Mouse (Mus musculus): ENCODE data around the gene Neu2. TPM values are rescaled to one million over a fixed set of nuclear protein-coding genes. Genes with fewer than 3 reads are reported as not detected.

The Neu2 gene
- polyA plus RNA-seq, 1 experiment from 2014 or later: 0.13 TPM

DNA sequence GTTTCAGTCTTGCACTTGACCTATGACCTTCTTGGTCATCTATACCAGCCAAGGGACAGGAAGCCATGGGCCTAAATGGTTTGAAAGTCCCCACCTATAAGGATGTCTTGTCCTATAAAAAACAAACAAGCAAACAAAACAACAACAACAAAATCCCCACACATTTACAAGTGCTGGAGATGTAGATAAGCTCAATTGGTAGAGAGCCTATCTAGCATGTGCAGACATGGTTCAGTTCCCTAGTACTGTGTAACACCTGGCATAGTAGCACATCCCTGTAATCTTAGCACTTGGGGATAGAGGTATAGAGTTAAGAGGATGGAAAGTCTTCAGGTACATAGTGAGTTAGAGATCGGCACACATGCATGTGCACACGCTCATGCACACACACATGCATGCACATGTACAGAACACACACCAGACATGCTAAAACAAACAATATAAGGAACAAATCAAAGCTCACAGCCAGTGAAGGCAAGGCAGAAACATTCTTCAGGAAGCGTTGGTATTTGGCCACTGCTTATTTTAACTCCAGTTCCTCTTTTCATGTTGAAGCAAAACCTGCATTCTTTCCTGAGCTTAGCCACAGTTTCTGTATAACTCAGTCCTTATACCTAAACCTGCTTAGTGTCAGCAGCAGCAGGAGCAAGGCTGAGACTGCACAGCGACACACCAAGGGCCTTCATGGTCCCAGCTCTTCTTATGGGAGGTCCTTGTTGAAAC is 128.3 kb downstream of the Neu2 start:
- H3K4me1 ChIP-seq (ENCODE audit: control insufficient read depth, insufficient read depth, low read length): no peaks in the 10 kb centered on the region
- H3K36me3 ChIP-seq (ENCODE audit: control insufficient read depth, insufficient read depth, low read length): no peaks in the 10 kb centered on the region
- no peak overlapping the region for H3K27ac ChIP-seq (replicated peaks; ENCODE audit: low read depth, low read length)
- no peak overlapping the region for H3K4me2 ChIP-seq (ENCODE audit: low read length)
- no peaks in the 10 kb centered on the region for H3K9me3 ChIP-seq (ENCODE audit: control insufficient read depth, low read length)
- WGBS: 91% methylated on average over 4 of the region's 4 CpGs
- no peak overlapping the region for H3K4me3 ChIP-seq (replicated peaks; ENCODE audit: low read depth, low read length)
- DNase-seq (no peak), ATAC-seq (ENCODE audit: low FRiP score, low TSS enrichment) (no peak)
- no peaks in the 10 kb centered on the region for H3K27me3 ChIP-seq (ENCODE audit: control insufficient read depth, insufficient read depth, low read length)
- no peak overlapping the region for H3K9ac ChIP-seq (replicated peaks; ENCODE audit: low read length)

DNA sequence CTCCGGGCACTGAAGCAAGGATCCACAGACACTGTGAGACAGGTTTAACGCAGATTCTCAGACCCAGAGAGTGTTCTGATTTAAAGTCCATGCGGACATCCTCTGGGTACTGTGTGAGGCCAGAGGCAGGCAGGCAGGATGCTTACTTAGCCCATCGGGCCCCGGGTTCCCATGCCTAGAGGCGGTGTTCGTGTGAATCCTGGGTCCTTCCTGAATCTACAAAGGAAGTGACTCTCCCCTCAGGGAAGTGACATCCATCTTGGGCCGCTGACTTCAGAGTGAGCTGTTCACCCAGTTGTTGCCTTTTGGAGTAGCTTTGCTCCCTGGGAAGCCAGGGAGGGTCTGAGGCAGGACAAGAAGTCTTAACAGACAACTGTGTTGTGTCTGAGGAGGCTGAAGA is 130.0 kb downstream of the Neu2 start:
- ATAC-seq (ENCODE audit: low FRiP score, low TSS enrichment) (no peak), DNase-seq (no peak)
- Histone ChIP-seq H3K27me3 (ENCODE audit: control insufficient read depth, insufficient read depth, low read length) (no peaks in the 10 kb centered on the region), H3K4me2 (ENCODE audit: low read length) (no peak overlapping the region), H3K4me3 (replicated peaks; ENCODE audit: low read depth, low read length) (no peak overlapping the region), H3K9me3 (ENCODE audit: control insufficient read depth, low read length) (no peaks in the 10 kb centered on the region), H3K36me3 (ENCODE audit: control insufficient read depth, insufficient read depth, low read length) (no peaks in the 10 kb centered on the region), H3K4me1 (ENCODE audit: control insufficient read depth, insufficient read depth, low read length) (no peaks in the 10 kb centered on the region), H3K27ac (replicated peaks; ENCODE audit: low read depth, low read length) (0 out of 2 replicates have a peak overlapping the region, but pooled peaks have one; percentile 1), H3K9ac (replicated peaks; ENCODE audit: low read length) (no peak overlapping the region)
- WGBS: 94% methylated on average over 8 of the region's 8 CpGs

- WGBS: 82% methylated on average over 17 of the region's 17 CpGs
- H3K27me3 ChIP-seq (ENCODE audit: control insufficient read depth, insufficient read depth, low read length): no peaks in the 10 kb centered on the region
- 0 out of 2 replicates have a peak overlapping the region, but pooled peaks have one; percentile 1 for H3K27ac ChIP-seq (replicated peaks; ENCODE audit: low read depth, low read length)
- H3K4me2 ChIP-seq (ENCODE audit: low read length): no peak overlapping the region
- DNase-seq (no peak), ATAC-seq (ENCODE audit: low FRiP score, low TSS enrichment) (no peak)
- no peaks in the 10 kb centered on the region for H3K36me3 ChIP-seq (ENCODE audit: control insufficient read depth, insufficient read depth, low read length)
- H3K4me3 ChIP-seq (replicated peaks; ENCODE audit: low read depth, low read length): no peak overlapping the region
- H3K9ac ChIP-seq (replicated peaks; ENCODE audit: low read length): no peak overlapping the region
- H3K9me3 ChIP-seq (ENCODE audit: control insufficient read depth, low read length): no peaks in the 10 kb centered on the region
- H3K4me1 ChIP-seq (ENCODE audit: control insufficient read depth, insufficient read depth, low read length): no peaks in the 10 kb centered on the region
Observed at GRCm38 (mm10) chr1:87640165-87640661, 130.5 kb downstream of the Neu2 start.

- Histone ChIP-seq H3K4me2 (ENCODE audit: low read length) (no peak overlapping the region), H3K27me3 (ENCODE audit: control insufficient read depth, insufficient read depth, low read length) (no peaks in the 10 kb centered on the region), H3K4me3 (replicated peaks; ENCODE audit: low read depth, low read length) (no peak overlapping the region), H3K27ac (replicated peaks; ENCODE audit: low read depth, low read length) (no peak overlapping the region), H3K36me3 (ENCODE audit: control insufficient read depth, insufficient read depth, low read length) (no peaks in the 10 kb centered on the region), H3K9me3 (ENCODE audit: control insufficient read depth, low read length) (no peaks in the 10 kb centered on the region), H3K4me1 (ENCODE audit: control insufficient read depth, insufficient read depth, low read length) (no peaks in the 10 kb centered on the region), H3K9ac (replicated peaks; ENCODE audit: low read length) (no peak overlapping the region)
- WGBS: 90% methylated on average over 7 of the region's 7 CpGs
- no peak for ATAC-seq (ENCODE audit: low FRiP score, low TSS enrichment)
- DNase-seq: no peak
Observed at GRCm38 (mm10) chr1:87643016-87643415, 133.3 kb downstream of the Neu2 start.

- WGBS: 78% methylated on average over 7 of the region's 7 CpGs
- H3K27me3 ChIP-seq (ENCODE audit: control insufficient read depth, insufficient read depth, low read length): no peaks in the 10 kb centered on the region
- H3K27ac ChIP-seq (replicated peaks; ENCODE audit: low read depth, low read length): no peak overlapping the region
- no peak overlapping the region for H3K9ac ChIP-seq (replicated peaks; ENCODE audit: low read length)
- ATAC-seq (ENCODE audit: low FRiP score, low TSS enrichment): no peak
- no peaks in the 10 kb centered on the region for H3K9me3 ChIP-seq (ENCODE audit: control insufficient read depth, low read length)
- H3K4me2 ChIP-seq (ENCODE audit: low read length): no peak overlapping the region
- peak; percentile 19 for DNase-seq
- no peak overlapping the region for H3K4me3 ChIP-seq (replicated peaks; ENCODE audit: low read depth, low read length)
- H3K36me3 ChIP-seq (ENCODE audit: control insufficient read depth, insufficient read depth, low read length): no peaks in the 10 kb centered on the region
- H3K4me1 ChIP-seq (ENCODE audit: control insufficient read depth, insufficient read depth, low read length): no peaks in the 10 kb centered on the region
Observed at GRCm38 (mm10) chr1:87645041-87645440, 135.4 kb downstream of the Neu2 start.

- H3K4me1 ChIP-seq (ENCODE audit: control insufficient read depth, insufficient read depth, low read length): no peaks in the 10 kb centered on the region
- no peak for ATAC-seq (ENCODE audit: low FRiP score, low TSS enrichment)
- no peak overlapping the region for H3K27ac ChIP-seq (replicated peaks; ENCODE audit: low read depth, low read length)
- DNase-seq: no peak
- no peak overlapping the region for H3K9ac ChIP-seq (replicated peaks; ENCODE audit: low read length)
- H3K9me3 ChIP-seq (ENCODE audit: control insufficient read depth, low read length): no peaks in the 10 kb centered on the region
- 83% methylated on average over 6 of the region's 6 CpGs for WGBS
- no peaks in the 10 kb centered on the region for H3K36me3 ChIP-seq (ENCODE audit: control insufficient read depth, insufficient read depth, low read length)
- no peaks in the 10 kb centered on the region for H3K27me3 ChIP-seq (ENCODE audit: control insufficient read depth, insufficient read depth, low read length)
- H3K4me3 ChIP-seq (replicated peaks; ENCODE audit: low read depth, low read length): no peak overlapping the region
- no peak overlapping the region for H3K4me2 ChIP-seq (ENCODE audit: low read length)
Observed at GRCm38 (mm10) chr1:87645748-87646147, 136.1 kb downstream of the Neu2 start.

Other genes starting within 250 kb of the Neu2 start
- 1.8 and 1.9 TPM in 2 replicates for gene Efhd1, start 245.5 kb upstream of the Neu2 start, polyA plus RNA-seq (2014; fragmentation: Nextera tagmentation; extraction: Ambion mirVana)
- 69.0 and 70.9 TPM in 2 replicates for gene Gigyf2, start 182.9 kb upstream of the Neu2 start, polyA plus RNA-seq (2014; fragmentation: Nextera tagmentation; extraction: Ambion mirVana)
- gene Kcnj13, start 115.2 kb upstream of the Neu2 start, polyA plus RNA-seq (2014; fragmentation: Nextera tagmentation; extraction: Ambion mirVana): 1.1 and 3.2 TPM in 2 replicates
- 1.1 TPM in 1 of 2 replicates, not detected in the other for gene Snorc, start 39.6 kb upstream of the Neu2 start, polyA plus RNA-seq (2014; fragmentation: Nextera tagmentation; extraction: Ambion mirVana)
- gene Ngef, start 64.0 kb downstream of the Neu2 start, polyA plus RNA-seq (2014; fragmentation: Nextera tagmentation; extraction: Ambion mirVana): 13.0 and 16.6 TPM in 2 replicates
- 1.9 and 4.6 TPM in 2 replicates for gene Inpp5d, start 110.4 kb downstream of the Neu2 start, polyA plus RNA-seq (2014; fragmentation: Nextera tagmentation; extraction: Ambion mirVana)
- 66.5 and 77.2 TPM in 2 replicates for gene Atg16l1, start 246.0 kb downstream of the Neu2 start, polyA plus RNA-seq (2014; fragmentation: Nextera tagmentation; extraction: Ambion mirVana)

All from midbrain, embryonic 14.5 days (tissue).